Mouse (Mus musculus) brain, embryonic 14.5 days (tissue): ENCODE measurements around the gene Ccrl2.

Source experiments
- CTCF ChIP-seq: fragments of 200-500 bp; IDR thresholded peaks from 2 replicates; pipeline ENCODE4 v1.5.1; 2012; ENCODE audit warnings: inconsistent platforms, mild to moderate bottlenecking, moderate library complexity, borderline replicate concordance; ENCODE audit not compliant: insufficient read depth, insufficient read length; ENCODE audit errors: extremely low read depth
- POLR2A ChIP-seq: fragments of 200-500 bp; IDR thresholded peaks from 2 replicates; pipeline ENCODE4 v1.6.1; 2012; ENCODE audit warnings: mild to moderate bottlenecking, inconsistent platforms, borderline replicate concordance; ENCODE audit not compliant: poor library complexity, insufficient read depth, insufficient read length, severe bottlenecking; ENCODE audit errors: extremely low read depth

- TF ChIP-seq CTCF (no peak), POLR2A (no peak)
Observed at GRCm38 (mm10) chr9:111012041-111012440, 45.3 kb downstream of the Ccrl2 start.
